Mouse (Mus musculus) bone marrow, adult 2 months (tissue): Measurements from ENCODE around the gene Cyp39a1.

Experiments used
- CTCF ChIP-seq: fragments of 200-500 bp; IDR thresholded peaks from 2 replicates; pipeline ENCODE4 v1.5.1; 2011; ENCODE audit warnings: low read length, control low read depth; ENCODE audit not compliant: control insufficient read depth, insufficient read depth
- POLR2A ChIP-seq: fragments of 200-500 bp; IDR thresholded peaks from 2 replicates; pipeline ENCODE4 v1.6.1; 2011; ENCODE audit warnings: low read depth, mild to moderate bottlenecking, control low read depth, low read length, borderline replicate concordance; ENCODE audit not compliant: control insufficient read depth

DNA sequence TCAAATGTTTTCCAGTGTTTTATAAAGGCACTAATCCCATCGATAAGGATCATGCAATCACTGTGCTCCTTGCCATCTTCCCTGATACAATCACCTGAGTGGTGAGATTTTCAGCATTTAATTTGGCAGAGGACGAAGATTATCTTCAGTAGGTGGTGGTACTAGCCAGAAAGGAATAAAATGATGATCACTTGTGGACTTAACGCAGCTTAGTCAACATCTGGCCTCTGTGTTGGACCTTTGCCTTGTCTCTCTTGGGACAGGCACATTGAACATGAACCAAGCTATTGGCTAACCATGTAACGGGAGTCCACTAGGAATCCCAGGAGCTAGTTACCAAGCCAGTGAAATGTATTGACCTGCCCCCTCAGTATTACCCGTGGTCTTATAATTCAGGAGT lies 17.4 kb downstream of the Cyp39a1 start:
- no peak for TF ChIP-seq POLR2A
- TF ChIP-seq CTCF, result no peak
